Mouse (Mus musculus): ENCODE measurements around the gene Gars.

The Gars gene

GRCm38 (mm10) chr6:55098030-55098429 lies 60.2 kb downstream of the Gars start:
- DNase-seq = no peak

- DNase-seq = no peak
These were observed 60.8 kb downstream of the Gars start for GRCm38 (mm10) chr6:55098603-55099002.

- DNase-seq = no peak
These were observed 70.6 kb downstream of the Gars start for GRCm38 (mm10) chr6:55108358-55108757.

- DNase-seq = no peak
These were observed 79.7 kb downstream of the Gars start for GRCm38 (mm10) chr6:55117325-55118109.

GRCm38 (mm10) chr6:55123056-55123455 lies 85.2 kb downstream of the Gars start:
- peak; percentile 95 for DNase-seq

GRCm38 (mm10) chr6:55126576-55126975 lies 88.8 kb downstream of the Gars start:
- no peak for DNase-seq

- no peak for DNase-seq
These were observed 90.6 kb downstream of the Gars start for GRCm38 (mm10) chr6:55128391-55128790.
